Mouse (Mus musculus) cortical plate, adult 2 months (tissue): ENCODE results near the gene Olfr38. TPM values are rescaled to one million over a fixed set of nuclear protein-coding genes. Genes with fewer than 3 reads are reported as not detected.

ENCODE experiments used
- H3K27ac ChIP-seq: fragments of 200-500 bp; 2 replicates; pipeline ENCODE4 v1.5.1; 2012; ENCODE audit warnings: low read length, control low read depth, inconsistent platforms; ENCODE audit not compliant: insufficient read depth
- H3K4me1 ChIP-seq: fragments of 200-500 bp; 2 replicates; pipeline ENCODE4 v1.6.1; 2011; ENCODE audit warnings: low read length; ENCODE audit not compliant: control insufficient read depth, insufficient read depth
- H3K4me3 ChIP-seq: fragments of 200-500 bp; 2 replicates; pipeline ENCODE4 v1.5.1; 2011; ENCODE audit warnings: mild to moderate bottlenecking, low read length, control low read depth; ENCODE audit not compliant: insufficient read depth
- CTCF ChIP-seq: fragments of 200-500 bp; IDR thresholded peaks from 2 replicates; pipeline ENCODE4 v1.5.1; 2011; ENCODE audit warnings: mild to moderate bottlenecking, control low read depth, low read length; ENCODE audit not compliant: insufficient read depth; ENCODE audit errors: extremely low read depth
- POLR2A ChIP-seq: fragments of 200-500 bp; IDR thresholded peaks from 2 replicates; pipeline ENCODE4 v1.6.1; 2011; ENCODE audit warnings: mild to moderate bottlenecking, low read length, control low read depth; ENCODE audit not compliant: insufficient read depth; ENCODE audit errors: extremely low read depth
- polyA plus RNA-seq: library from polyadenylated mRNA; depleted of rRNA; stranded (reverse); fragments of >200 nt; gene quantifications from 2 replicates; pipeline ENCODE4 v1.2.3, GENCODE M21; 2012; rRNA removed

Olfr38 gene
- polyA plus RNA-seq, result not detected in 2 replicates

- no peak within 1 kb of the TSS for H3K4me3 ChIP-seq
- H3K4me1 ChIP-seq, result no peaks in the 10 kb centered on the region
- no peak within 1 kb of the TSS for H3K27ac ChIP-seq
- no peak for TF ChIP-seq CTCF
These were observed at the start of gene Olfr38 for GRCm38 (mm10) chr6:42756104-42756503. TSS of gene Olfr38 (plus strand) at chr6:42756404.

GRCm38 (mm10) chr6:42709291-42710211 lies 46.7 kb upstream of the Olfr38 start, which contains the start of gene Tcaf1:
TSS of gene Tcaf1 (minus strand) at chr6:42710088.
- H3K27ac ChIP-seq, result peak within 1 kb of the TSS; percentile 53
- peak within 1 kb of the TSS; percentile 85 for H3K4me3 ChIP-seq
- H3K4me1 ChIP-seq, result peaks cover 4% of the 10 kb centered on the region
- TF ChIP-seq CTCF, result no peak
- TF ChIP-seq POLR2A, result peak; percentile 99

- Histone ChIP-seq H3K4me3 (no peak overlapping the region), H3K27ac (no peak overlapping the region), H3K4me1 (no peaks in the 10 kb centered on the region)
- TF ChIP-seq POLR2A (no peak), CTCF (no peak)
These were observed 41.5 kb upstream of the Olfr38 start for GRCm38 (mm10) chr6:42714668-42715067.

- no peak for TF ChIP-seq POLR2A
- no peak for TF ChIP-seq CTCF
- Histone ChIP-seq H3K4me1 (no peaks in the 10 kb centered on the region), H3K27ac (no peak overlapping the region), H3K4me3 (no peak overlapping the region)
These were observed 38.2 kb upstream of the Olfr38 start for GRCm38 (mm10) chr6:42717973-42718372.

GRCm38 (mm10) chr6:42739071-42739470 lies 17.1 kb upstream of the Olfr38 start, which contains the start of gene Olfr453:
TSS of gene Olfr453 (plus strand) at chr6:42739371.
- no peak within 1 kb of the TSS for H3K27ac ChIP-seq
- H3K4me1 ChIP-seq, result peaks cover 2% of the 10 kb centered on the region; the same call in 1 of the 2 replicates
- no peak for TF ChIP-seq POLR2A
- no peak for TF ChIP-seq CTCF

GRCm38 (mm10) chr6:42742303-42742702 lies 13.9 kb upstream of the Olfr38 start:
- TF ChIP-seq CTCF (no peak), POLR2A (no peak)
- Histone ChIP-seq H3K27ac (no peak overlapping the region), H3K4me3 (no peak overlapping the region)

More at GRCm38 (mm10) chr6:42739071-42739470, 17.1 kb upstream of the Olfr38 start, which contains the start of gene Olfr453:
- no peak within 1 kb of the TSS for H3K4me3 ChIP-seq

GRCm38 (mm10) chr6:42747846-42748245 lies 8.4 kb upstream of the Olfr38 start:
- TF ChIP-seq CTCF (no peak), POLR2A (no peak)
- no peaks in the 10 kb centered on the region for H3K4me1 ChIP-seq
- H3K4me3 ChIP-seq, result no peak overlapping the region
- no peak overlapping the region for H3K27ac ChIP-seq

More at GRCm38 (mm10) chr6:42742303-42742702, 13.9 kb upstream of the Olfr38 start:
- H3K4me1 ChIP-seq, result peaks cover 2% of the 10 kb centered on the region; the same call in 1 of the 2 replicates

GRCm38 (mm10) chr6:42777066-42777465 lies 20.9 kb downstream of the Olfr38 start:
- H3K4me1 ChIP-seq, result no peaks in the 10 kb centered on the region
- TF ChIP-seq CTCF, result no peak
- TF ChIP-seq POLR2A, result no peak
- no peak overlapping the region for H3K27ac ChIP-seq
- H3K4me3 ChIP-seq, result no peak overlapping the region

- Histone ChIP-seq H3K4me3 (no peak within 1 kb of the TSS), H3K27ac (no peak within 1 kb of the TSS), H3K4me1 (no peaks in the 10 kb centered on the region)
- TF ChIP-seq CTCF, result no peak
- TF ChIP-seq POLR2A, result no peak
These were observed 28.6 kb downstream of the Olfr38 start, which contains the start of gene Olfr452 for GRCm38 (mm10) chr6:42784793-42785192. TSS of gene Olfr452 (plus strand) at chr6:42785093.

- TF ChIP-seq CTCF (no peak), POLR2A (no peak)
- no peaks in the 10 kb centered on the region for H3K4me1 ChIP-seq
- no peak overlapping the region for H3K4me3 ChIP-seq
- H3K27ac ChIP-seq, result no peak overlapping the region
These were observed 34.2 kb downstream of the Olfr38 start for GRCm38 (mm10) chr6:42790247-42790948.
